Mouse (Mus musculus): ENCODE data around the gene Duoxa2. TPM values are rescaled to one million over a fixed set of nuclear protein-coding genes. Genes with fewer than 3 reads are reported as not detected.

The Duoxa2 gene
- polyA plus RNA-seq, 1 experiment from 2014 or later, result not detected

- H3K9ac ChIP-seq, result no peak overlapping the region
- no peak overlapping the region for H3K4me2 ChIP-seq
- H3K27me3 ChIP-seq, result peaks cover 100% of the 10 kb centered on the region
- ATAC-seq (replicated peaks; ENCODE audit: insufficient number of reproducible peaks, insufficient read depth, low FRiP score, low read depth), result no peak
- no peaks in the 10 kb centered on the region for H3K36me3 ChIP-seq
- H3K9me3 ChIP-seq (replicated peaks), result no peaks in the 10 kb centered on the region
- no peak overlapping the region for H3K27ac ChIP-seq
- WGBS, result 15% methylated on average over 14 of the region's 14 CpGs
- H3K4me3 ChIP-seq, result no peak overlapping the region
- peaks cover 40% of the 10 kb centered on the region for H3K4me1 ChIP-seq (replicated peaks)
Observed at GRCm38 (mm10) chr2:122299911-122300655, 1.4 kb downstream of the Duoxa2 start.

GRCm38 (mm10) chr2:122300656-122301020 is 1.9 kb downstream of the Duoxa2 start:
- H3K4me2 ChIP-seq, result peak overlapping the region; percentile 73

GRCm38 (mm10) chr2:122301081-122301920 is 2.6 kb downstream of the Duoxa2 start:
- Histone ChIP-seq H3K27me3 (peaks cover 99% of the 10 kb centered on the region), H3K4me3 (peak overlapping the region; percentile 45), H3K27ac (no peak overlapping the region), H3K4me2 (peak overlapping the region; percentile 73), H3K4me1 (replicated peaks) (peaks cover 40% of the 10 kb centered on the region), H3K36me3 (no peaks in the 10 kb centered on the region), H3K9me3 (replicated peaks) (no peaks in the 10 kb centered on the region), H3K9ac (peak overlapping the region; percentile 15; the same call in 1 of the 2 replicates)
- ATAC-seq (replicated peaks; ENCODE audit: insufficient number of reproducible peaks, insufficient read depth, low FRiP score, low read depth), result 0 out of 2 replicates have a peak, but pooled peaks have one; percentile 27
- WGBS, result 2% methylated on average over 48 of the region's 48 CpGs

More at GRCm38 (mm10) chr2:122300656-122301020, 1.9 kb downstream of the Duoxa2 start:
- WGBS, result 6% methylated on average over 14 of the region's 14 CpGs
- no peaks in the 10 kb centered on the region for H3K36me3 ChIP-seq
- no peaks in the 10 kb centered on the region for H3K9me3 ChIP-seq (replicated peaks)
- H3K4me3 ChIP-seq, result peak overlapping the region; percentile 45
- no peak overlapping the region for H3K27ac ChIP-seq
- H3K9ac ChIP-seq, result no peak overlapping the region
- peaks cover 100% of the 10 kb centered on the region for H3K27me3 ChIP-seq
- no peak for ATAC-seq (replicated peaks; ENCODE audit: insufficient number of reproducible peaks, insufficient read depth, low FRiP score, low read depth)
- peaks cover 40% of the 10 kb centered on the region for H3K4me1 ChIP-seq (replicated peaks)

- no peak for ATAC-seq (replicated peaks; ENCODE audit: insufficient number of reproducible peaks, insufficient read depth, low FRiP score, low read depth)
- no peak overlapping the region for H3K9ac ChIP-seq
Observed at GRCm38 (mm10) chr2:122301921-122302573, 3.3 kb downstream of the Duoxa2 start.

GRCm38 (mm10) chr2:122302574-122303241 is 4.0 kb downstream of the Duoxa2 start:
- Histone ChIP-seq H3K4me3 (no peak overlapping the region), H3K4me1 (replicated peaks) (peaks cover 34% of the 10 kb centered on the region), H3K9ac (no peak overlapping the region), H3K36me3 (no peaks in the 10 kb centered on the region), H3K9me3 (replicated peaks) (no peaks in the 10 kb centered on the region), H3K27ac (no peak overlapping the region), H3K27me3 (peaks cover 99% of the 10 kb centered on the region), H3K4me2 (no peak overlapping the region)
- ATAC-seq (replicated peaks; ENCODE audit: insufficient number of reproducible peaks, insufficient read depth, low FRiP score, low read depth), result no peak
- WGBS, result 12% methylated on average over 9 of the region's 9 CpGs

More at GRCm38 (mm10) chr2:122301921-122302573, 3.3 kb downstream of the Duoxa2 start:
- H3K9me3 ChIP-seq (replicated peaks), result no peaks in the 10 kb centered on the region
- no peak overlapping the region for H3K27ac ChIP-seq
- H3K4me1 ChIP-seq (replicated peaks), result peaks cover 40% of the 10 kb centered on the region
- 11% methylated on average over 23 of the region's 23 CpGs for WGBS
- no peaks in the 10 kb centered on the region for H3K36me3 ChIP-seq
- H3K27me3 ChIP-seq, result peaks cover 99% of the 10 kb centered on the region
- H3K4me2 ChIP-seq, result peak overlapping the region; percentile 73
- peak overlapping the region; percentile 45 for H3K4me3 ChIP-seq

- Histone ChIP-seq H3K4me3 (no peak overlapping the region), H3K4me2 (no peak overlapping the region), H3K4me1 (replicated peaks) (peaks cover 17% of the 10 kb centered on the region), H3K9ac (no peak overlapping the region), H3K9me3 (replicated peaks) (no peaks in the 10 kb centered on the region), H3K36me3 (no peaks in the 10 kb centered on the region), H3K27me3 (peaks cover 97% of the 10 kb centered on the region), H3K27ac (no peak overlapping the region)
- WGBS, result 84% methylated on average over 6 of the region's 6 CpGs
- no peak for ATAC-seq (replicated peaks; ENCODE audit: insufficient number of reproducible peaks, insufficient read depth, low FRiP score, low read depth)
Observed at GRCm38 (mm10) chr2:122304544-122304943, 5.8 kb downstream of the Duoxa2 start.

- peaks cover 97% of the 10 kb centered on the region for H3K27me3 ChIP-seq
- H3K27ac ChIP-seq, result no peak overlapping the region
- 75% methylated on average over 16 of the region's 16 CpGs for WGBS
- H3K9me3 ChIP-seq (replicated peaks), result no peaks in the 10 kb centered on the region
- H3K4me1 ChIP-seq (replicated peaks), result peaks cover 17% of the 10 kb centered on the region
- no peak overlapping the region for H3K9ac ChIP-seq
- no peak for ATAC-seq (replicated peaks; ENCODE audit: insufficient number of reproducible peaks, insufficient read depth, low FRiP score, low read depth)
- H3K4me2 ChIP-seq, result no peak overlapping the region
- no peak overlapping the region for H3K4me3 ChIP-seq
- no peaks in the 10 kb centered on the region for H3K36me3 ChIP-seq
Observed at GRCm38 (mm10) chr2:122305097-122305892, 6.6 kb downstream of the Duoxa2 start.

GRCm38 (mm10) chr2:122306184-122306583 is 7.5 kb downstream of the Duoxa2 start:
- ATAC-seq (replicated peaks; ENCODE audit: insufficient number of reproducible peaks, insufficient read depth, low FRiP score, low read depth), result no peak
- H3K36me3 ChIP-seq, result no peaks in the 10 kb centered on the region
- no peak overlapping the region for H3K27ac ChIP-seq
- no peak overlapping the region for H3K4me3 ChIP-seq
- no peak overlapping the region for H3K4me2 ChIP-seq
- H3K27me3 ChIP-seq, result peaks cover 97% of the 10 kb centered on the region
- no peak overlapping the region for H3K9ac ChIP-seq
- 43% methylated on average over 4 of the region's 4 CpGs for WGBS
- H3K4me1 ChIP-seq (replicated peaks), result peaks cover 13% of the 10 kb centered on the region
- H3K9me3 ChIP-seq (replicated peaks), result no peaks in the 10 kb centered on the region

- Histone ChIP-seq H3K36me3 (no peaks in the 10 kb centered on the region), H3K4me2 (no peak overlapping the region), H3K27me3 (peaks cover 96% of the 10 kb centered on the region), H3K4me3 (no peak overlapping the region), H3K9me3 (replicated peaks) (no peaks in the 10 kb centered on the region), H3K27ac (no peak overlapping the region), H3K9ac (no peak overlapping the region), H3K4me1 (replicated peaks) (peaks cover 12% of the 10 kb centered on the region)
- WGBS, result 38% methylated on average over 3 of the region's 3 CpGs
- no peak for ATAC-seq (replicated peaks; ENCODE audit: insufficient number of reproducible peaks, insufficient read depth, low FRiP score, low read depth)
Observed at GRCm38 (mm10) chr2:122309647-122310046, 10.9 kb downstream of the Duoxa2 start.

GRCm38 (mm10) chr2:122311561-122311960 is 12.9 kb downstream of the Duoxa2 start:
- Histone ChIP-seq H3K4me2 (no peak overlapping the region), H3K4me1 (replicated peaks) (peaks cover 12% of the 10 kb centered on the region), H3K27ac (no peak overlapping the region), H3K9me3 (replicated peaks) (no peaks in the 10 kb centered on the region), H3K4me3 (no peak overlapping the region), H3K9ac (no peak overlapping the region), H3K27me3 (peaks cover 95% of the 10 kb centered on the region), H3K36me3 (no peaks in the 10 kb centered on the region)
- WGBS, result 55% methylated on average over 2 of the region's 2 CpGs
- no peak for ATAC-seq (replicated peaks; ENCODE audit: insufficient number of reproducible peaks, insufficient read depth, low FRiP score, low read depth)
